Mouse (Mus musculus) erythroblast, embryonic 14.5 days (primary cell): ENCODE measurements around the gene Camsap2.

Source experiments
- GATA1 ChIP-seq: IDR thresholded peaks from 2 replicates; pipeline ENCODE4 v1.6.1; 2012; ENCODE audit warnings: low read length, inconsistent platforms, mixed read lengths
- TAL1 ChIP-seq: IDR thresholded peaks from 3 replicates; pipeline ENCODE4 v1.6.1; 2012; ENCODE audit warnings: low read length, inconsistent platforms, mixed read lengths

GRCm38 (mm10) chr1:136220037-136220871, 125.7 kb downstream of the Camsap2 start:
- no peak for TF ChIP-seq TAL1
- no peak for TF ChIP-seq GATA1
